Mouse (Mus musculus) kidney, postnatal 0 days (tissue): ENCODE measurements around the gene Bod1l. TPM values are rescaled to one million over a fixed set of nuclear protein-coding genes. Genes with fewer than 3 reads are reported as not detected.

Experiments
- ATAC-seq: fragments of 200-750 bp; cut with Nextera tagmentation; replicated peaks from 2 replicates; pipeline ENCODE4 v1.8.0; 2017; ENCODE audit warnings: low read depth, moderate number of reproducible peaks, moderate TSS enrichment, moderate library complexity; ENCODE audit not compliant: low FRiP score
- DNase-seq: peaks from one replicate; pipeline ENCODE4 v3.0.0-alpha.2; 2016; ENCODE audit warnings: low spot score
- H3K27ac ChIP-seq: fragments of 300-500 bp; sonication (generic); 2 replicates; pipeline ENCODE4 v1.5.1; 2014; ENCODE audit warnings: mild to moderate bottlenecking
- H3K27me3 ChIP-seq: fragments of 300-500 bp; sonication (generic); 2 replicates; pipeline ENCODE4 v1.6.1; 2014; ENCODE audit warnings: low read length, mixed read lengths; ENCODE audit not compliant: insufficient read depth
- H3K36me3 ChIP-seq: fragments of 300-500 bp; sonication (generic); 2 replicates; pipeline ENCODE4 v1.6.1; 2014; ENCODE audit warnings: low read length, mixed read lengths; ENCODE audit not compliant: insufficient read depth
- H3K4me1 ChIP-seq: fragments of 300-500 bp; sonication (generic); replicated peaks from 2 replicates; pipeline ENCODE4 v1.6.1; 2014; ENCODE audit warnings: antibody characterized with exemption, low read length, mixed read lengths; ENCODE audit not compliant: insufficient read depth
- H3K4me2 ChIP-seq: fragments of 300-500 bp; sonication (generic); 2 replicates; pipeline ENCODE4 v1.6.1; 2014; ENCODE audit warnings: mild to moderate bottlenecking, low read length, moderate library complexity, mixed read lengths
- H3K4me3 ChIP-seq: fragments of 300-500 bp; sonication (generic); replicated peaks from 2 replicates; pipeline ENCODE4 v1.5.1; 2014; ENCODE audit warnings: low read depth, low read length
- H3K9ac ChIP-seq: fragments of 300-500 bp; sonication (generic); 2 replicates; pipeline ENCODE4 v1.6.1; 2014; ENCODE audit warnings: low read depth, low read length
- H3K9me3 ChIP-seq: fragments of 300-500 bp; sonication (generic); replicated peaks from 2 replicates; pipeline ENCODE4 v1.6.1; 2016; ENCODE audit warnings: low read length, inconsistent platforms, mixed read lengths
- CTCF ChIP-seq: IDR thresholded peaks from 2 replicates; pipeline ENCODE4 v1.5.1; 2016; ENCODE audit warnings: antibody characterized with exemption, low read depth, mild to moderate bottlenecking, moderate library complexity
- WGBS: fragments of 180-500 bp; shearing (Covaris S2); extraction: QIAGEN DNeasy Blood & Tissue Kit; methylation state at CpG from one replicate; pipeline ENCODE4 v1.1.7; 2014; 5-methylcytosine and 5-hydroxymethylcytosine counted together
- polyA plus RNA-seq: library from polyadenylated mRNA; unstranded; fragments of >200 nt; fragmentation: Nextera tagmentation; extraction: Ambion mirVana; gene quantifications from 2 replicates; pipeline ENCODE4 v1.2.1, GENCODE M21; 2015

Gene Bod1l
- polyA plus RNA-seq, 1 experiment from 2014 or later = 22.6 TPM

DNA sequence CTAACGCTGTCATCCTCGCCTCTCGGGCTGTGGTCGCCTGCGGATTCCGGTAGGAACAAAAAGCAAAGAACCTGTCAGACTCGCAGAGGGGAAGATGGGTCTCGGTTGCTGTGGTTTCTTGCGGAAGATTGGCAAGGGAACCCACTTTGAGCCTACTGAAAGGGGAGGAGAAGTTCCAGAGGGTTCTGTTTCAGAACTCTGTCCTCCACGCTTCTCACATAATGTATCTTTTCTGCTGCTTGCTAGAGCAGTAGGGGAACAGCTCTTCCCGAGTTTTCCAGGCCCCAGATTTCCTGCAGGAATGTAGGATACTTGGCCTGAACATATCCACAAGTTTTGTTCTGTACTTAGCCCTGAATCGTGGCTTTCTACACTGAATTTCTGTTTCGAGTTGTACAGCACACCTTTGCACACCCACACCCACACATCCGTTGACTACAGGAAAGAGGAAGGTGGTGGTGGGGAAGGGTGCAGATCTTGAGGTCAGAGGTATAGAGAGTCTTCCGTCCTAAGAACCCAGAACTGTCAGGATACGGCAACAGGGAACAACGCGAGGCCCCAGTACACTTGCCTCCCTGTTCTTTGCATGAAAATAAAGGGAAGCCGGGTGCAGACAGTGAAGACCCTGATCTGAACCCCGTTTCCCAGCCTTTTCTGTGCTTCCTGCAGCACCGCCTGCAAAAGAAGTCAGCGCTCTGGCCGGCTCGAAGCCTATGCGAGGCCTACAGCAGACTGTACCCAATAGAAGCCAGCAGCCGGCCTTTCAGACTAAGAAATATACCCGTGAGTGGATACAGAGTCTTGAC lies 81.8 kb downstream of the Bod1l start:
- no peak for TF ChIP-seq CTCF
- peaks cover 86% of the 10 kb centered on the region for H3K27me3 ChIP-seq
- no peak overlapping the region for H3K9ac ChIP-seq
- peak overlapping the region; percentile 11; the same call in 1 of the 2 replicates for H3K4me2 ChIP-seq
- no peaks in the 10 kb centered on the region for H3K36me3 ChIP-seq
- no peak for ATAC-seq
- H3K4me1 ChIP-seq = peaks cover 9% of the 10 kb centered on the region; the same call in 1 of the 2 replicates
- H3K4me3 ChIP-seq = 0 out of 2 replicates have a peak overlapping the region, but pooled peaks have one; percentile 2
- DNase-seq = no peak
- WGBS = 7% methylated on average over 27 of the region's 27 CpGs
- H3K27ac ChIP-seq = no peak overlapping the region
- no peaks in the 10 kb centered on the region for H3K9me3 ChIP-seq

DNA sequence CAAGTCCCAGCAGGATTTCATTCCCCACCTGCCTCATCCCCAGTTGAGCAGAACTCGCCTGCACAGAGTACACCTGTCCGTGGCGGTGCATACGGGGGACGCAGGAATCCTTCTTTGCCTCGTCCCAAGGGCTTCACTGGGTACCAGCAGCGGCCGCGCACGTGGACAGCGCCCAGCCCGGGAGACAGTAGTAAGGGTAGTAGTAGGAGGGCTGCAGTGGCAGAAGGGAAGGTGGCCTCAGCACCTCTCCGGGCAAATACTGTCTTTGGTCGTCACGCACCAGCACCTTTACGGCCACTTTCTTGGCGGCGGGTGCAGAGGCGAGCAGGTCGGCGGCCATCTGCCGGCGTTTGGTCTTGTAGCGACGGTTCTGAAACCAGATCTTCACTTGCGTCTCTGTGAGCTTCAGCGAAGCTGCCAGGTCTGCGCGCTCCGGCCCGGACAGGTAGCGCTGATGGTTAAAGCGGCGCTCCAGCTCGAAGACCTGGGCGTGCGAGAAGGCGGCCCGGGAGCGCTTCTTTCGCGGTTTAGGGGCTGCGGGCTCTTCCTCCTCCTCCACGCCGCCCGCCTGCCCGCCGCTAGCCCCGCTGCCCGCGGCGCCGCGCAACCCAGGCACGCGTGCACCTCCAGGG lies 82.5 kb downstream of the Bod1l start:
- H3K9me3 ChIP-seq = no peaks in the 10 kb centered on the region; the same call in 1 of the 2 replicates
- DNase-seq (no peak), ATAC-seq (peak; percentile 30; the same call in 1 of the 2 replicates)
- WGBS = under 1% methylated on average over 54 of the region's 56 CpGs
- peaks cover 86% of the 10 kb centered on the region for H3K27me3 ChIP-seq
- no peaks in the 10 kb centered on the region for H3K36me3 ChIP-seq
- no peak overlapping the region for H3K27ac ChIP-seq
- no peak for TF ChIP-seq CTCF
- H3K4me1 ChIP-seq = peaks cover 9% of the 10 kb centered on the region; the same call in 1 of the 2 replicates
- 0 out of 2 replicates have a peak overlapping the region, but pooled peaks have one; percentile 2 for H3K4me3 ChIP-seq
- H3K9ac ChIP-seq = no peak overlapping the region
- peak overlapping the region; percentile 11; the same call in 1 of the 2 replicates for H3K4me2 ChIP-seq

DNA sequence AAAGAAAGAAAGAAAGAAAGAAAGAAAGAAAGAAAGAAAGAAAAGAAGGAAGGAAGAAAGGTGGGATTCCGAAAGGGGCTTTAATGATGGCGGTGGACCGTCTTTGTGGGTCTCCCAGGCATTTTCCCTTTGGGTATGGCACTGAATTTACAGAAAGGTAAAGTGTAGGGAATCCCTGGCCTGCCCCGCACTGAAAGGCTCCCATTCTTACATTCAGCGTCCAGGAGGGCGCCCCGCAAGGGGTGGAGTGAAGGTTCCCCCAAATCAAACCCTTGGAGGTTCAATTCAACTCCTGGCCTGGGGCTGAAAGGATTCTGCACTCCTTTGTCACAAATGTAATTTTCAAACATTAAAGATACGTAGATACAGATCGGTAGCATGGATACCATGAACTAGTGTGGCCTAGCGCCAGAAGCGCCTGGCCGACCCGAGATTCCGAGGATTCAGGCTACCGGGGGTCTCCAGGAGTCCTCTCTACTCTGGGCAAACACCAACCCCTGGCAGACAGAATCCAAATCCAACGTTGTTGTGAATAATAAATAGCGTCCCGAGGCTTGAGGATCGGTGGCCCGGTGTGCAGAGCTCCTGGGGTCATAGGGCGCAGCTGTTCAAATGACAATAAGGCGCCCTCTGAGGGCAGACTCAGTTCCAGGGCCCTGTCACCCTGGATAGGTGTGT lies 83.1 kb downstream of the Bod1l start:
- no peak for DNase-seq
- no peak overlapping the region for H3K4me3 ChIP-seq

DNA sequence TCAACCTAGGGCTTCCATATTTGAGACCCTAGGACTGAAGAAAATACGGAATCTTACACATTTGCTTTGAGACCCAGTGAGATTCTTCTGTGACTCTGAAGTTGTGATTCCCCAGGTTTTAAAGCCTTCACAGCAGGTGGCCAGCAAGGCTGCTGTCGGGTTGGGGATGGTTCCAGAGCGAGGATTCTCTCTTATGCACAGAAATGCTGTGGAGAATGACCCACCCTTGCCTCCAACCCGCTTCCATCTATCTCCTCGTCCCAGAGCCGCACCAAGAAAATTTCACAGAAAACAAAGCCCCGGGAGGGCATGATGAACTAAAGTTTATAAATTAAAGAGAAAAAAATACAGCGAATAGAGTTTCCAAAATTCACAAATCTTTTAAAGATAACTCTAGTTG lies 84.0 kb downstream of the Bod1l start:
- Histone ChIP-seq H3K4me3 (no peak overlapping the region), H3K36me3 (no peaks in the 10 kb centered on the region), H3K27me3 (peaks cover 89% of the 10 kb centered on the region), H3K9ac (no peak overlapping the region), H3K4me2 (no peak overlapping the region), H3K9me3 (no peaks in the 10 kb centered on the region; the same call in 1 of the 2 replicates), H3K27ac (no peak overlapping the region), H3K4me1 (peaks cover 9% of the 10 kb centered on the region; the same call in 1 of the 2 replicates)
- ATAC-seq = no peak
- 4% methylated on average over 8 of the region's 8 CpGs for WGBS
- no peak for TF ChIP-seq CTCF
- DNase-seq = no peak

More for the DNA sequence above, 83.1 kb downstream of the Bod1l start:
- H3K4me2 ChIP-seq = no peak overlapping the region
- no peak overlapping the region for H3K27ac ChIP-seq
- ATAC-seq = no peak; the same call in 1 of the 2 replicates
- H3K4me1 ChIP-seq = peaks cover 9% of the 10 kb centered on the region; the same call in 1 of the 2 replicates
- no peaks in the 10 kb centered on the region; the same call in 1 of the 2 replicates for H3K9me3 ChIP-seq
- H3K27me3 ChIP-seq = peaks cover 87% of the 10 kb centered on the region
- WGBS = 5% methylated on average over 22 of the region's 22 CpGs
- no peak for TF ChIP-seq CTCF
- no peak overlapping the region for H3K9ac ChIP-seq
- H3K36me3 ChIP-seq = no peaks in the 10 kb centered on the region

DNA sequence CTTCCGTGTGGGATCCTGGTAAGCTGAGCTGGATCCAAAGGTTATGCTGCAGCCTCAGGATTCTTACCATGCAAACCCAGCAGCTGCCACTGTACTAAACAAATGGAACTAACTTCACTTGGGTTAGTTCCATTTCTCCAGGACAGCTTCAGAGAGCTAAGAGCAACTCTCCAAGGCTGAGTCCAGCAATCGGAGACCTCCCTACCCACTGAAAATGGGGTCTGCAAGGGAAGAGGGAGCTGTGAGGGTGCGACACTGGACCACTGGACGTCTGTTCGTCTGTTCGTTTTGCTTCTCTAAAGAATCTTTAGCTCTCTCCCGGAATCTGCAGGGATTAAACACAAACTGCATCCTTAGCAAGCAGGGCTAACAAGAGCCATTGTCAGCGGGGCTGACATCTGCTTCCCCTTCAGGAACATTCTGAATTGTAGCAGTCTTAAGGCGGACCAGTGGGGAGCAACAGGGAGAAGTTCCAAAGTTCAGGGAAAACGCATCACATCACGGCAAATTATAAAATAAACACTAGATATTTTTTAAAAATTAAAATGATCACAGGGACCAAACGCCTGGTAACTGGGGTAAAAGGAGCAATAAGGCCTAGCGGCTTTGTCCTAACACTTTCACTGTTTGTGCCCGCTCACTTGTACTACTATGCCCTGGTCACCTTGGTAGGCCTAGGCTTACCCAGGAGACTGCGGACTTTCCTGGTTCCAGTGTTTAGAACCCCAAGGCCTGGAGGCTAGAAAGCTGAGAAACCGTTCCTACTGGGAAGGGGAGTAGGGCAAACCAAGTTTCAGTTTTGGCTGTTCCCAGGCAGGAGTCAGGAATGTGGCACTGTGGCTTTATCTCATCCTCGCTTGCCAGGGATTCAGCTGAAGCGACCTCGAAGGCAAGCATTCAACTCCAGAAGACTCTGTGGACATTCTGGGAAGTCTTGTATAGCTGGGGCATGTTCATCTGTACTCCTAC lies 85.2 kb downstream of the Bod1l start:
- Histone ChIP-seq H3K36me3 (no peaks in the 10 kb centered on the region), H3K27ac (no peak overlapping the region), H3K9me3 (no peaks in the 10 kb centered on the region; the same call in 1 of the 2 replicates), H3K4me3 (no peak overlapping the region), H3K27me3 (peaks cover 95% of the 10 kb centered on the region), H3K4me1 (peaks cover 10% of the 10 kb centered on the region; the same call in 1 of the 2 replicates), H3K9ac (no peak overlapping the region), H3K4me2 (no peak overlapping the region)
- 7% methylated on average over 19 of the region's 19 CpGs for WGBS
- no peak for TF ChIP-seq CTCF
- DNase-seq = no peak
- ATAC-seq = no peak
